Mouse (Mus musculus): Measurements from ENCODE around the gene Cntn2. TPM values are rescaled to one million over a fixed set of nuclear protein-coding genes. Genes with fewer than 3 reads are reported as not detected.
"Not testable (repeated sequence)": the region's sequence is repeated elsewhere in the genome, so short reads cannot be mapped to it uniquely, and the experiment has no call there.

The Cntn2 gene
- total and polyA plus RNA-seq, 2 experiments: under 0.01 to 0.48 TPM

DNA sequence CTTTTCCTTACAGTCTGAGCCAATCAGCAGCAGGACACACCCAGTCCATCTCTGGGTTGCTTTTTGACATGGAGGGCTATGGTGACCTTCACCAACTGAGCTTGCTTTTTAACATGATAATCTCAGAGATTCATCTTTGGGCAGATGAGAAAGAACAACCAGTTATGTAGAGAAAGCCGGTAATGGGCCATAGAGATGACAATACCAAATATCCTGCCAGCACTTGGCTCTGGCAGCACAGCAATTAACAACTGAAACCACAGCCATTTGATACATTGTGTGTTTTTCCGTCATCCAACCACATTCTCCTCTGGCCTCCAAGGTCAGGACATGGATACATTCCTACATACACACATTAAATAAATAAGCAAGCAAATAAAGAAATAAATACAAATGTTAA, 72.0 kb downstream of the Cntn2 start:
- Histone ChIP-seq H3K9ac (ENCODE audit: low read depth, low read length) (no peak overlapping the region), H3K4me3 (ENCODE audit: insufficient read depth, low read depth, low read length) (no peak overlapping the region), H3K27ac (replicated peaks; ENCODE audit: insufficient read depth, low read depth, low read length) (no peak overlapping the region), H3K4me1 (ENCODE audit: control insufficient read depth, insufficient read depth, low read length) (no peaks in the 10 kb centered on the region), H3K27me3 (ENCODE audit: control insufficient read depth, insufficient read depth, low read length) (no peaks in the 10 kb centered on the region), H3K36me3 (ENCODE audit: control insufficient read depth, insufficient read depth, low read length) (peaks cover 5% of the 10 kb centered on the region; the same call in 1 of the 2 replicates), H3K79me2 (ENCODE audit: control insufficient read depth, insufficient read depth, low read length) (no peaks in the 10 kb centered on the region)
- 88% methylated on average over 2 of the region's 2 CpGs for WGBS
- DNase-seq (ENCODE audit: extremely low read depth, low read depth, low spot score): no peak
- TF ChIP-seq POLR2A (IDR thresholded peaks at IDR 0.05; ENCODE audit: extremely low read depth, insufficient read depth, low read length) (no peak), CTCF (IDR thresholded peaks at IDR 0.05; ENCODE audit: low read depth, low read length) (no peak)

DNA sequence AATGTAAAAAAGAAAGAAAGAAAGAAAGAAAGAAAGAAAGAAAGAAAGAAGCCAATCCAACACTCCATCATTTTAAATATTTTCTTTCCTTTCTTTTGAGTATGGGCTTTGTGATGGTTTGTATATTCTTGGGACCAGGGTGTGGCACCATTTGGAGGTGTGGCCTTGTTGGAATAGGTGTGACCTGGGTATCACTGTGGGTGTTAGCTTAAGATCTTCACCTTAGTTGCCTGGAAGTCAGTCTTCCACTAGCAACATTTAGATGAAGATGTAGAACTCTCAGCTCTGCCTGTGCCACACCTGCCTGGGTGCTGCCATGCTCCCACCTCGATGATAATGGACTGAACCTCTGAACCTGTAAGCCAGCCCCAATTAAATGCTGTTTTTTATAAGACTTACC, 73.0 kb downstream of the Cntn2 start:
- not testable (repeated sequence) for H3K4me3 ChIP-seq (ENCODE audit: insufficient read depth, low read depth, low read length); H3K27me3 ChIP-seq (ENCODE audit: control insufficient read depth, insufficient read depth, low read length); H3K79me2 ChIP-seq (ENCODE audit: control insufficient read depth, insufficient read depth, low read length); H3K36me3 ChIP-seq (ENCODE audit: control insufficient read depth, insufficient read depth, low read length); DNase-seq (ENCODE audit: extremely low read depth, low read depth, low spot score); H3K9ac ChIP-seq (ENCODE audit: low read depth, low read length); H3K4me1 ChIP-seq (ENCODE audit: control insufficient read depth, insufficient read depth, low read length); H3K27ac ChIP-seq (replicated peaks; ENCODE audit: insufficient read depth, low read depth, low read length)
- WGBS: 87% methylated on average over 1 of the region's 1 CpGs

DNA sequence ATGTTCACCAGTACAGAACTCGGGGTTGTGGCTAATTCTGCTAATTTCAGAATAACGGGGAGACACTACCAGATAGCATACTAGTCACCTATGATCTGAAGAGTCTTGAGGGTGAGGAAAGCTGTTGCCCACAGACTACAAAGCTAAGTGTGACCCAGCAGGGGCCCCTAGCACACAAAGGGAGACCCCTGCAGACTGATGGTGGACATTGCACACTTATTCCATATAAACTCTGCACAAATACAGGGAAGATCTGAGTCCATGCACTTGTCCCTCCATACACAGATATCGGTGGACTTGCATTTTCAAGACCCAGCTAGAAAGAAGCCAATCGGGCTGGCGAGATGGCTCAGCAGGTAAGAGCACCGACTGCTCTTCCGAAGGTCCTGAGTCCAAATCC, 73.5 kb downstream of the Cntn2 start:
- TF ChIP-seq POLR2A (IDR thresholded peaks at IDR 0.05; ENCODE audit: extremely low read depth, insufficient read depth, low read length) (no peak), CTCF (IDR thresholded peaks at IDR 0.05; ENCODE audit: low read depth, low read length) (no peak)
- 88% methylated on average over 7 of the region's 7 CpGs for WGBS
- no peak overlapping the region for H3K4me3 ChIP-seq (ENCODE audit: insufficient read depth, low read depth, low read length)

DNA sequence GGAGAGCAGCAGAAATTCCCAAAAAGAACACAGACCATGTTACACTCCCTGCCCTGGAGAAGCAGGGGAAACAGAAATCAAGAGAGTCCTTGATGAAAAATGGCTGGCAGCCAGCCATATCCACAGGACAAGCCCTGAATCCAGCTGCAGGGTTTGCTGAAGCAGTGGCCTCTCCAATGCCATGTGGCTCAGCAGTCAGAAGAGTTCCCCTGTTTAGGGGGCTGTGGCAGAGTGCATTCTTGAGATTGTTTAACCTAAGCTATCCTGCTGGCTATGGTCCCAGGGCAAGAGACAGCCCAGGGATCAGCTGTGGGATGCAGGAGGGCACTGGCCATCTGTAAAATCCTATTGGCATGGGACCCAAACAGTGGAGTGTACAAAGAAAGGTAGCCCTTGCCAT, 74.1 kb downstream of the Cntn2 start:
- H3K4me3 ChIP-seq (ENCODE audit: insufficient read depth, low read depth, low read length): no peak overlapping the region
- TF ChIP-seq CTCF (IDR thresholded peaks at IDR 0.05; ENCODE audit: low read depth, low read length) (no peak), POLR2A (IDR thresholded peaks at IDR 0.05; ENCODE audit: extremely low read depth, insufficient read depth, low read length) (no peak)
- H3K4me1 ChIP-seq (ENCODE audit: control insufficient read depth, insufficient read depth, low read length): no peaks in the 10 kb centered on the region
- no peaks in the 10 kb centered on the region for H3K27me3 ChIP-seq (ENCODE audit: control insufficient read depth, insufficient read depth, low read length)
- H3K9ac ChIP-seq (ENCODE audit: low read depth, low read length): no peak overlapping the region
- no peaks in the 10 kb centered on the region for H3K79me2 ChIP-seq (ENCODE audit: control insufficient read depth, insufficient read depth, low read length)
- peaks cover 19% of the 10 kb centered on the region; the same call in 1 of the 2 replicates for H3K36me3 ChIP-seq (ENCODE audit: control insufficient read depth, insufficient read depth, low read length)
- DNase-seq (ENCODE audit: extremely low read depth, low read depth, low spot score): no peak
- no peak overlapping the region for H3K27ac ChIP-seq (replicated peaks; ENCODE audit: insufficient read depth, low read depth, low read length)

More for the DNA sequence above, 73.5 kb downstream of the Cntn2 start:
- Histone ChIP-seq H3K27ac (replicated peaks; ENCODE audit: insufficient read depth, low read depth, low read length) (no peak overlapping the region), H3K36me3 (ENCODE audit: control insufficient read depth, insufficient read depth, low read length) (peaks cover 13% of the 10 kb centered on the region; the same call in 1 of the 2 replicates), H3K79me2 (ENCODE audit: control insufficient read depth, insufficient read depth, low read length) (no peaks in the 10 kb centered on the region), H3K4me1 (ENCODE audit: control insufficient read depth, insufficient read depth, low read length) (no peaks in the 10 kb centered on the region), H3K27me3 (ENCODE audit: control insufficient read depth, insufficient read depth, low read length) (no peaks in the 10 kb centered on the region), H3K9ac (ENCODE audit: low read depth, low read length) (no peak overlapping the region)
- DNase-seq (ENCODE audit: extremely low read depth, low read depth, low spot score): no peak

DNA sequence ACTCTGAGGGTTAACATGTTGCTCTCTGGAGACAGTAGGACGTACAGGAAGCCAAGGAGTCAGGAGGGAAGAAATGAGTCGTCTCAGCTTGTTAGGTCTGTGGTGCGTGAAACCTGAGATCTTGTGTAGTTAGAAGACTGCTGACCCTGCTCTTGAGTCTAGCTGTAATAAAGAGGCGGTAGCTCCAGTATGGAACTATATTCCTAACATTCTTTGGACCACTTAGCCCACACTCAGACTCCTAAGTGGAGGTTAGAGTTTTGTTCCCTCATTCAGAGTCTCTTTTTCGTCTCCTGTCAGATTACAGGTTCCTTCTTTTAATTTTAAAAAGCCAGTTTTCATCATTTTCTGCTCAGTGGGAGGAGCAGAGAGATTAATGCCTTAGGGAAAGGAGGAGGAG, 78.4 kb downstream of the Cntn2 start:
- Histone ChIP-seq H3K36me3 (ENCODE audit: control insufficient read depth, insufficient read depth, low read length) (peaks cover 42% of the 10 kb centered on the region), H3K27me3 (ENCODE audit: control insufficient read depth, insufficient read depth, low read length) (no peaks in the 10 kb centered on the region)
- 90% methylated on average over 5 of the region's 5 CpGs for WGBS

More for the DNA sequence above, 78.4 kb downstream of the Cntn2 start:
- H3K79me2 ChIP-seq (ENCODE audit: control insufficient read depth, insufficient read depth, low read length): no peaks in the 10 kb centered on the region
- TF ChIP-seq CTCF (IDR thresholded peaks at IDR 0.05; ENCODE audit: low read depth, low read length): no peak
- no peak for TF ChIP-seq POLR2A (IDR thresholded peaks at IDR 0.05; ENCODE audit: extremely low read depth, insufficient read depth, low read length)
- no peak overlapping the region for H3K9ac ChIP-seq (ENCODE audit: low read depth, low read length)
- H3K27ac ChIP-seq (replicated peaks; ENCODE audit: insufficient read depth, low read depth, low read length): no peak overlapping the region
- DNase-seq (ENCODE audit: extremely low read depth, low read depth, low spot score): no peak
- H3K4me3 ChIP-seq (ENCODE audit: insufficient read depth, low read depth, low read length): no peak overlapping the region
- H3K4me1 ChIP-seq (ENCODE audit: control insufficient read depth, insufficient read depth, low read length): no peaks in the 10 kb centered on the region

Other genes with a start within 250 kb of the Cntn2 start
- 0.18 and 0.81 TPM in 2 replicates for gene Klhdc8a, start 244.6 kb downstream of the Cntn2 start, total RNA-seq (2014; rRNA removed)
- gene Klhdc8a, start 244.6 kb downstream of the Cntn2 start, polyA plus RNA-seq (2012; rRNA removed): 1.2 and 1.4 TPM in 2 replicates
- 3.8 and 4.8 TPM in 2 replicates for gene Nuak2, start 227.1 kb downstream of the Cntn2 start, total RNA-seq (2014; rRNA removed)
- gene Nuak2, start 227.1 kb downstream of the Cntn2 start, polyA plus RNA-seq (2012; rRNA removed): 6.4 and 8.0 TPM in 2 replicates
- 1.6 and 1.9 TPM in 2 replicates for gene Tmcc2, start 152.0 kb downstream of the Cntn2 start, total RNA-seq (2014; rRNA removed)
- 2.2 and 2.5 TPM in 2 replicates for gene Tmcc2, start 152.0 kb downstream of the Cntn2 start, polyA plus RNA-seq (2012; rRNA removed)
- gene Dstyk, start 125.7 kb downstream of the Cntn2 start, total RNA-seq (2014; rRNA removed): 8.9 and 10.1 TPM in 2 replicates
- 3.6 and 4.1 TPM in 2 replicates for gene Dstyk, start 125.7 kb downstream of the Cntn2 start, polyA plus RNA-seq (2012; rRNA removed)
- gene Rbbp5, start 65.9 kb downstream of the Cntn2 start, total RNA-seq (2014; rRNA removed): 21.4 and 21.7 TPM in 2 replicates
- gene Rbbp5, start 65.9 kb downstream of the Cntn2 start, polyA plus RNA-seq (2012; rRNA removed): 10.2 and 10.5 TPM in 2 replicates
- gene Tmem81, start 37.0 kb downstream of the Cntn2 start, total RNA-seq (2014; rRNA removed): 1.4 and 1.8 TPM in 2 replicates
- 1.0 and 1.5 TPM in 2 replicates for gene Tmem81, start 37.0 kb downstream of the Cntn2 start, polyA plus RNA-seq (2012; rRNA removed)
- 0.09 and 0.20 TPM in 2 replicates for gene Nfasc, start 198.5 kb upstream of the Cntn2 start, total RNA-seq (2014; rRNA removed)
- gene Nfasc, start 198.5 kb upstream of the Cntn2 start, polyA plus RNA-seq (2012; rRNA removed): 0.02 and 0.11 TPM in 2 replicates